Mouse (Mus musculus): ENCODE measurements around the gene Olfr263. TPM values are rescaled to one million over a fixed set of nuclear protein-coding genes. Genes with fewer than 3 reads are reported as not detected.

The Olfr263 gene
- polyA plus RNA-seq, 1 experiment: not detected

- no peak for TF ChIP-seq POLR2A (IDR thresholded peaks at IDR 0.05; ENCODE audit: borderline replicate concordance, insufficient read depth, low read length)
- TF ChIP-seq CTCF (IDR thresholded peaks at IDR 0.05; ENCODE audit: borderline replicate concordance, insufficient read depth, low read depth, low read length): no peak
- WGBS: 74% methylated on average over 17 of the region's 17 CpGs
- no peaks in the 10 kb centered on the region for H3K27me3 ChIP-seq (ENCODE audit: control insufficient read depth, insufficient read depth, low read length)
- no peak for DNase-seq
- H3K27ac ChIP-seq (ENCODE audit: insufficient read depth, low read length): no peak overlapping the region
- no peaks in the 10 kb centered on the region for H3K4me1 ChIP-seq (ENCODE audit: control insufficient read depth, insufficient read depth, low read length)
- H3K4me3 ChIP-seq (replicated peaks; ENCODE audit: insufficient read depth, low read depth, low read length): peak overlapping the region; percentile 30
Measured at GRCm38 (mm10) chr13:21170431-21171155, 41.2 kb downstream of the Olfr263 start.

- 21% methylated on average over 15 of the region's 15 CpGs for WGBS
- no peak for TF ChIP-seq POLR2A (IDR thresholded peaks at IDR 0.05; ENCODE audit: borderline replicate concordance, insufficient read depth, low read length)
- TF ChIP-seq CTCF (IDR thresholded peaks at IDR 0.05; ENCODE audit: borderline replicate concordance, insufficient read depth, low read depth, low read length): no peak
Measured at GRCm38 (mm10) chr13:21171156-21171530, 41.7 kb downstream of the Olfr263 start.

GRCm38 (mm10) chr13:21171600-21172150, 42.2 kb downstream of the Olfr263 start:
- TF ChIP-seq POLR2A (IDR thresholded peaks at IDR 0.05; ENCODE audit: borderline replicate concordance, insufficient read depth, low read length) (no peak), CTCF (IDR thresholded peaks at IDR 0.05; ENCODE audit: borderline replicate concordance, insufficient read depth, low read depth, low read length) (no peak; the same call in 1 of the 2 replicates)
- Histone ChIP-seq H3K4me1 (ENCODE audit: control insufficient read depth, insufficient read depth, low read length) (no peaks in the 10 kb centered on the region), H3K27ac (ENCODE audit: insufficient read depth, low read length) (no peak overlapping the region), H3K4me3 (replicated peaks; ENCODE audit: insufficient read depth, low read depth, low read length) (peak overlapping the region; percentile 62), H3K27me3 (ENCODE audit: control insufficient read depth, insufficient read depth, low read length) (no peaks in the 10 kb centered on the region)
- WGBS: under 1% methylated on average over 12 of the region's 12 CpGs
- peak in 1 of 2 experiments; percentile 39 for DNase-seq

More at GRCm38 (mm10) chr13:21171156-21171530, 41.7 kb downstream of the Olfr263 start:
- Histone ChIP-seq H3K27ac (ENCODE audit: insufficient read depth, low read length) (no peak overlapping the region), H3K4me1 (ENCODE audit: control insufficient read depth, insufficient read depth, low read length) (no peaks in the 10 kb centered on the region), H3K4me3 (replicated peaks; ENCODE audit: insufficient read depth, low read depth, low read length) (peak overlapping the region; percentile 30), H3K27me3 (ENCODE audit: control insufficient read depth, insufficient read depth, low read length) (no peaks in the 10 kb centered on the region)
- no peak for DNase-seq

GRCm38 (mm10) chr13:21172241-21173027, 43.0 kb downstream of the Olfr263 start:
- peak; percentile 73 for DNase-seq
- Histone ChIP-seq H3K4me3 (replicated peaks; ENCODE audit: insufficient read depth, low read depth, low read length) (peak overlapping the region; percentile 52), H3K4me1 (ENCODE audit: control insufficient read depth, insufficient read depth, low read length) (no peaks in the 10 kb centered on the region), H3K27me3 (ENCODE audit: control insufficient read depth, insufficient read depth, low read length) (no peaks in the 10 kb centered on the region), H3K27ac (ENCODE audit: insufficient read depth, low read length) (no peak overlapping the region)
- under 1% methylated on average over 16 of the region's 16 CpGs for WGBS
- TF ChIP-seq POLR2A (IDR thresholded peaks at IDR 0.05; ENCODE audit: borderline replicate concordance, insufficient read depth, low read length) (no peak), CTCF (IDR thresholded peaks at IDR 0.05; ENCODE audit: borderline replicate concordance, insufficient read depth, low read depth, low read length) (no peak)

DNA sequence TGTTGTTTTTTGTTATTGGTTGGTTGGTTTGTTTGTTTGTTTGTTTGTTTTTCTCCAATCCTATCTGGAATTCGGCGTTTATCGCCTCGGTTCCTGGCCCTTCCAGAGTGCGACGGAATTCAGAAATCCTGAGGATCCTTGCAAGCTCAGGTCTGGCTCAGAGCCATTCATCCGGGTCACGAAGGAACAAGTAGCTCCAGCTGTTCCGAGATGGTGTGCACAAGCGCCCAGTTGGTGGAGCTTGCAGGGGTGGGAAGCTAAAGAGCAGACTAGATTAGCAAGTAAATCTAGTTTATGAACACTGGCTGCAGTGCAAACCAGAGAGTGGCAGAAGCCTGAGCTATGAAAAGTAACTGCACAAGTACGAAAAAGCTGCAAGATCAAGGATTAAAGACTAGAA, 43.6 kb downstream of the Olfr263 start:
- H3K27me3 ChIP-seq (ENCODE audit: control insufficient read depth, insufficient read depth, low read length): no peaks in the 10 kb centered on the region
- peak; percentile 58 to 65 for DNase-seq
- TF ChIP-seq POLR2A (IDR thresholded peaks at IDR 0.05; ENCODE audit: borderline replicate concordance, insufficient read depth, low read length): no peak
- TF ChIP-seq CTCF (IDR thresholded peaks at IDR 0.05; ENCODE audit: borderline replicate concordance, insufficient read depth, low read depth, low read length): no peak
- no peak overlapping the region for H3K27ac ChIP-seq (ENCODE audit: insufficient read depth, low read length)
- no peaks in the 10 kb centered on the region for H3K4me1 ChIP-seq (ENCODE audit: control insufficient read depth, insufficient read depth, low read length)
- peak overlapping the region; percentile 52 for H3K4me3 ChIP-seq (replicated peaks; ENCODE audit: insufficient read depth, low read depth, low read length)
- 2% methylated on average over 11 of the region's 11 CpGs for WGBS

DNA sequence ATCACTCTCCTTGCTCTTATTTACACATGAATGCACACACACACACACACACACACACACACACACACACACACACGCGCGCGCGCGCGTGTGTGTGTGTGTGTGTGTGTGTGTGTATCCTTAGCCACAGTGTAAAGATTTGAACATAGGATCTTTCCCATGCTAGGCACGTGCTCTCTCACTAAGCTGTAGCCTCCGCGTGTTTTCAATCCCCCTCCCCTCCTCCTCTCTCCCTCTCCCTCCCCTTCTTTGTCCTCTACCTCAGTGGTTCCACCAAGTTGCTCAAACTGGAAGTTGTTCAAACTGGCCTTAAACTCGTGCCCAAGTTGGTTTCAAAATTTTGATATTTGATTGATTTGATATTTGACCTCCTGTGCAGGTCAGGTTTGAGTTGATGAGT, 47.3 kb downstream of the Olfr263 start:
- WGBS: 70% methylated on average over 11 of the region's 11 CpGs
- Histone ChIP-seq H3K27ac (ENCODE audit: insufficient read depth, low read length) (no peak overlapping the region), H3K27me3 (ENCODE audit: control insufficient read depth, insufficient read depth, low read length) (no peaks in the 10 kb centered on the region), H3K4me3 (replicated peaks; ENCODE audit: insufficient read depth, low read depth, low read length) (no peak overlapping the region), H3K4me1 (ENCODE audit: control insufficient read depth, insufficient read depth, low read length) (no peaks in the 10 kb centered on the region; the same call in 1 of the 2 replicates)
- TF ChIP-seq POLR2A (IDR thresholded peaks at IDR 0.05; ENCODE audit: borderline replicate concordance, insufficient read depth, low read length) (no peak), CTCF (IDR thresholded peaks at IDR 0.05; ENCODE audit: borderline replicate concordance, insufficient read depth, low read depth, low read length) (no peak)
- DNase-seq: no peak

DNA sequence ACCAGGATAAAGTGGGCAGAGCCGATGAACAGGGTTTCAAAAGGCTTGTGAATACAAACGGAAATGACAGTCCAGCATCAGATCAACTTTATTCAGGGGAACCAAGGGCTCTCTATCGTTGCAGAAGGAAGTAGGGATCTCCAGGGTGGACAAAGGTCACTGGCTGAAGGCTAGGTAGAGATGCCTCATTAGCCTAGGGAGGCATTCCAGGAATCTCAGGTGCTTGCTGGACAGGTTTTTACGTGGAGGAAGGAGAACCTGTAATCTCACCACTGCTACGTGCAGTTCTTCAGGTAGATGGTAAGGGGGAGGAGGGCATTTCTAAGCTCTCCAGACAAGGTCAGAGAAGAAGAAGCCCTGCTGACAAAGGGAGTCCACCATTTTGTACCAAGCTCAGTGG, 48.2 kb downstream of the Olfr263 start:
- Histone ChIP-seq H3K4me3 (replicated peaks; ENCODE audit: insufficient read depth, low read depth, low read length) (no peak overlapping the region), H3K27me3 (ENCODE audit: control insufficient read depth, insufficient read depth, low read length) (no peaks in the 10 kb centered on the region), H3K27ac (ENCODE audit: insufficient read depth, low read length) (no peak overlapping the region), H3K4me1 (ENCODE audit: control insufficient read depth, insufficient read depth, low read length) (no peaks in the 10 kb centered on the region; the same call in none of the 2 replicates)
- no peak for DNase-seq
- WGBS: 67% methylated on average over 5 of the region's 5 CpGs
- TF ChIP-seq CTCF (IDR thresholded peaks at IDR 0.05; ENCODE audit: borderline replicate concordance, insufficient read depth, low read depth, low read length) (no peak), POLR2A (IDR thresholded peaks at IDR 0.05; ENCODE audit: borderline replicate concordance, insufficient read depth, low read length) (no peak)
